Mouse (Mus musculus): ENCODE measurements around the gene Bmp4.

Bmp4 gene

DNA sequence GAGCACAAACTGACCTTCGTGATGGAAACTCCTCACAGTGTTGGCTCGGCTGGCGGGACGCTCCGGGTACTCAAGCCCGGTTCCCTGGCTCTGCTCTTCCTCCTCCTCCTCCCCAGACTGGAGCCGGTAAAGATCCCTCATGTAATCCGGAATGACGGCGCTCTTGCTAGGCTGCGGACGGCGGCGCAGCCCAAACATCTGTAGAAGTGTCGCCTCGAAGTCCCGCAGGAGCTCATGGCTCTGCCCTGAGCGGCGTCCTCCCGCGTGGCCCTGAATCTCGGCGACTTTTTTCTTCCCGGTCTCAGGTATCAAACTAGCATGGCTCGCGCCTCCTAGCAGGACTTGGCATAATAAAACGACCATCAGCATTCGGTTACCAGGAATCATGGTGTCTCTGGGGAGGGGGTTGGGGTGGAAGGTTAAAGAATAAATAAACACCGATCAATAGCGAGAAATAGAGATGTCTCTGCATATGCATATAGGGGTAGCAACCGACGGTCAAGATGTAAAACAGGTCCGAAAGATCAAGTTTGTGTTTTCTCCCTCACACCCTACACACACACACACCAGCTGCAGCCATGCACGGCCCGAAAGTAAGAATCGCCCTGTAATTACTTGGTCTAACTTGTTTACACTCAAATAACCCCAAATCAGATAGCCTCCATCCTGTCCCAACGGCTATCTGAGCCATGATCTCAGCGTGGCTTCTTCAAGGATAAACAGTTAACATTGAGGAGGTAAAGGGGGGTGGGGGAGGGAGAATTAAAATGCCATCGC lies 4.6 kb downstream of the Bmp4 start:
- CTCF ChIA-PET: interaction anchor here (0.5 kb wide), 1 partner anchor 275 kb away, joined by 3 read pairs; no protein-coding TSS in a partner anchor

DNA sequence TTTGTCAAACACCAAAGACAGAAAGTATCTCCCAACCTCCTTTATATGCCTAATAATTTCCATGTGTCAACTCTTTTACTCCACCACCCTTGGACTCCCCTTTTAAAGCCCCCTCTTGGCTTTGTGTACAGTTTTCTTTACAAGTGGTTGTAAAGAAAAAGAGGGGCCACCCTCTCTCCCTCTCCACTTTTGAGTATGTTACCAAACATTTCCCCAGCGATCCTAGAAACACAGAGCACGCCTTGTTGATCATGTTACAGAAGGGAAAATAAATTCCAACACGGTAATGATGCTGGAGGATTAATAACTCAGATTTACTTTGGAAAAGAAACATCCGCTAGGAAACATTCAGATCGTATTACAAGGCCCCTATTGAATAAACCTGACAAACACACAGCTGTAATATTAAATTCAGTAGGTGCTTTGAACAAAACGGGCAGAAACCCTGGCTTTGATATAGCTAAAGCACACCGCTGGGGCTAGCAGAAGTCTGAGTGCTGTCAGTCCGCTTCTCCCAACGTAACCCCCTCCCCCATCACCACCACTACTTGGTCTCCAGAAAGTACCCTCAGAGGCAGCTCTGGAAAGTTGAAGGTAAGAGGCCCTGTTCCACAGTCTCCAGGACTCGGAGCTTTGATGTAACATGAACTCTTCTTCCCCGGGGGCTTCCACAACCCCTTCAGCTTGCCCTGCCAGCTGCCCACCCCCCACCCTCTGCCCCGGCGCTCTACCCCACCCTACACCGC lies 5.3 kb downstream of the Bmp4 start:
- CTCF ChIA-PET: interaction anchor here (0.5 kb wide), 1 partner anchor 274 kb away, joined by 3 read pairs; no protein-coding TSS in a partner anchor

DNA sequence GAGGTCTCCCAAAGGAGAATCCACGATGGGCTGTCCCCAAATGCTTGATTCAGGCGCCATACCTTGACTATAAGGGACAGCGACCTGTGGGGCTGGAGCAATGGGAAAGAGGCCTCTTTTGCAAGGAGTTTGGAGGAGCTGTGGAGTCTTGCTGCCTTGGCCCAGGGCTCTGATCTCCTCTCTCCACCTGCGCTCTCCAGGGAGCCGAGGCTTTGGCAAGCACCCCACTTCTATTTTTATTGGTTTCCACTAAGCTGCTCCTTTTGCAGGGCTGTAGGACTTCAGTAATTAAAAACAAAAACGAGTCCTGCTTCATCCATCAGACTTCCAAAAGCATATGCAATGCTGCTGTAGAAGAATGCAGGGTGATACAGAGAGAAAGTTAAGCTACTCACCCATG lies 9.0 kb downstream of the Bmp4 start:
- CTCF ChIA-PET: no interaction called here

DNA sequence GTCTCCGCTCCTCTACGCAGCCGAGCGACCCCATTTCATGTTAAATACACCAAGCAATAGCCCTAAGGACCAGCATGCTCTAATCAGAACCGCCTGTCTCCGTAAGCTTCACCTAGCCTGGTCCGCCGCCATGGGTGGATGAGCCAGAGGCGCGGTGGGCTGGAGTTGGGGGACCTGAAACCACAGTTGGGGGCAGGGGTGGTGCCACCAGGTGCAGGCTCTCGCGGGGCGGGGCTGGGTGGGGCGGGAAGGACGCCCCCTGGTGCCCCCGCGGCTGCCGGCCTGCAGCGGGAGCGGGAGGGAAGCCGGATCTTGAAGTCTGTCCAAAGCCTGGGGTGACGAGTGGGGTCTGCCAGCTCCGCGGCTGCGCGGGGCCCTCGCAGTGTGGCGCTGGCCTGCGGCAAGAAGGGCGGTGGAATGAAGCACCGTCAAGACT lies 10.2 kb downstream of the Bmp4 start:
- CTCF ChIA-PET: no interaction called here

DNA sequence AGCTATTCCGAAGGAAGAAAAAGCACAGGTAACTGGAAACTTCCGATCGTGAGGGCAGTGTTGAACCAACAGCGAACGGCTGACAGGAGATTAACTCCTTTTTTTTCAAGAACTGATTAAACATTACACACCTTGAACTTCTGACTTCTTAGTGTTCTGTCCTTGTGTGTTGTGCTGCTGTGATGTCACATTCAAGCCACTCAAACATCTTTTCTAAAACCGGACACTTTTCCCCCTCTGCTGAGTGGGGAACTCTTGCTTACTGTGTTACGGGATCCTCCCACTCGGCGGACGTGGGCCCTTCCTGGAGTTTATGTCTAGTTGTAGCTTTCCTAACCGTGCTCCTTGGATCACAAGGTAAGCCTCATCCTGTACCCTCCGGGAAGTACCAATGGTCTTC lies 11.2 kb downstream of the Bmp4 start, which contains the start of gene Gm15217:
Gm15217 (plus strand) TSS at position 130 of the 400 bp plus-strand sequence.
- CTCF ChIA-PET: no interaction called here

DNA sequence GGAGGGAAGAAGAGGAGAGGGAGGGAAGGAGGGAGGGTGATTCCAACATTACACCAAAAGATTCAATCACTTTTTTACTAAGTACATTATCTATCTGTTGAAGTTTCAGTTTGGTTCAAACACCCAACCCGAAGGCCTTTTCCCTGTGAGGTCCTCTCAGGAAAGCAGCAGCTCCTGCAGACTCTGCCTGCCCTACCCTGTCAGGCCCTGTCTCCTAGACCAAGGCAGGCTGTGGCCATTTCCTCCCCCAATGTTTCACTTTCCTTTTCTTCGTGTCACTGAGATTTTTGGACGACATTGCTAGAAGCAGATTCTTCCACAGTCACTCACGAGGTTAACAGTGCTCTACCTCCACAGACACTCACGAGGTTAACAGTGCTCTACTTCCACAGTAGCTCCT lies 14.7 kb downstream of the Bmp4 start:
- CTCF ChIA-PET: interaction anchor here (0.6 kb wide), 2 partner anchors 589 to 1536 kb away, joined by 6 to 11 read pairs; no protein-coding TSS in a partner anchor

DNA sequence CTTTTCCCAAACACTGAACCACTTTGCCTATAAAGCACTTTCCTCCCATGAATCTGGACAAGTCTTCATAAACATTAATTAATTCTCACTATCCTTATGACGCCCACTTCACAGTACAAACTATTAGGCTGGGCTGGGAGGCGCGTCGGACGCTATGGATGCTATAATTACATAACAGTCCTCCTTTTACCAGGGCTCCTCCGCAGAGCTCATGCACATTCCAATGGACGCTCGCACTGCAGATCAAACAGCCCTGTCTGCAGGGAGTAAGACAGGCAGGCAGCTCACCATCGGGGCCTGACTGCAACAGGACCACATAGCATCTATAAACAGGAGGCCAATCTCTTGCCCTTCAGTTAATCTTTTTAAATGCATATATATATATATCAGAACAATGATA lies 18.0 kb downstream of the Bmp4 start:
- CTCF ChIA-PET: no interaction called here

DNA sequence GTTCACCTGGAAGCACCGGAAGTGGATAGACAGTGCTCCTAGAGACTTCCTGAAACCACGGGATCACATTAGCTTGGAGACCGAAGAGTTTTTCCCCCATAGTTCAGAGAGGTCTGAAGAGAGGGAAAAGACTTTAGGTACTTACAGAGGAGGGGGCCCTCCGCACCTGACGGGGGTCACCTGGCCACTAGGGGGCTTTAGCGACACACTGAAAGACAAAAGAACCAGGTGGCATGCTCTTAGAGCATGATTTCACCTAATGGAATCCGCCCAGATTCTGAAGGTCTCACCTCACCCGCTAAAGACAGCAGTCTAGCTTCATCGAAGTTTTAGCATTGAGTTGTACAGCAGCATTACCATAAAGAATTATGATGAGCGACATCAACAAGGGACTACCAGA lies 27.3 kb downstream of the Bmp4 start:
- CTCF ChIA-PET: interaction anchor here (0.7 kb wide), 1 partner anchor 103 kb away, joined by 4 read pairs; no protein-coding TSS in a partner anchor

DNA sequence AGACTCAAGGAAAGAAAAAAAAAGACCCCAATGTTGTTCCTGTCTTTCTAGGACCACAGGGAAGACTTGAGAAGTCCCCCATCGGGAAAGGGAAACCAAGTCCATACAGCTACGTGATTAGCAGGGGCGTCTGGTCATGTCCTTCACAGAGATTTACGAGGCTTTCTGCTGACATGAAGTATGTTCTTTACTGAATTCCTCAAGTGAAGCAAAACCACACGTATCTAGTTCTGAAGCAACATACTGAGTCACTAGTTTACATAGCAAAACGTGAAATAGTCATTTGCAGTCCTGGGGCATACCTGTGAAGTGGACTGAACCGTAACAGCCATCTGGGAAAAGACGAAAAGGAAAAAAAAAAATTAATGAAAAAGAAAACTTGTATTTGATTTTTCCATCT lies 32.8 kb downstream of the Bmp4 start:
- CTCF ChIA-PET: no interaction called here

DNA sequence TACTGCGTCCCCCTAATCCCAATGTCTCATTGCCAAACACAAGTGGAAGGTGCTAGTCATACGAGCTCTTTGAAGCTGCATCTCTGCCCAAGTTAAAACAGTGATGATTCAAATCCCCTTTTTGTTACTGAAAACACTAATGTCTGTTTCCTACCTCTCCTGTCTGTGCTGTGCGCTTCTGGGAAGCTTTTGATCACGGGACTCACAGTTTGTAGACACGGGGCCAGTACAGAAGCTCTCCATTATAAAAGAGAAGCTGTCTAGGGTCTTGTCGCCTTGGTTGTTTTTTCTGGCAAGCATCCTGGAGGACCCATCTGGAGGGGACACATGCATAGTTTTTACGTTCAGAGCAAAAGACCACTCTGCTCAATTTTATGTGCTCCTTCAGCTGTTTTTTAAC lies 33.2 kb downstream of the Bmp4 start:
- CTCF ChIA-PET: no interaction called here

DNA sequence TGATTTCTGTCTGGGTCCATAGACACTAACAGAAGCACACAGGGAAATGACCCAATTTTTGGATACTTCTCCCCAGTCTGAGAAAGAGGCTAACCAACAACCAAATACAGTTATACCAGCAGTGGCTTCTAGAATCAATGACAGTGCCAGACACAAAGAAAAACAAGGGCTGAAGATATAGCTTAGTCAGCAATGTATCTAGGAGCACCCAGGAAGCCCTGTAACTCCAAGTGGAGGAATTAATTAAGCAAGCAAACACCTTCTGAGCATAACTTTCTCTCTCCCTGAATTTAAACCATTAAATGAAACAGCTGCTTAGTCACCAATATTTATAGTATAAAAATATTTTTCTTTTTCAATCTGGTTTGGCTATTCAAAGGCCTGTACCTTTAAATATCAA lies 45.7 kb downstream of the Bmp4 start:
- CTCF ChIA-PET: no interaction called here

DNA sequence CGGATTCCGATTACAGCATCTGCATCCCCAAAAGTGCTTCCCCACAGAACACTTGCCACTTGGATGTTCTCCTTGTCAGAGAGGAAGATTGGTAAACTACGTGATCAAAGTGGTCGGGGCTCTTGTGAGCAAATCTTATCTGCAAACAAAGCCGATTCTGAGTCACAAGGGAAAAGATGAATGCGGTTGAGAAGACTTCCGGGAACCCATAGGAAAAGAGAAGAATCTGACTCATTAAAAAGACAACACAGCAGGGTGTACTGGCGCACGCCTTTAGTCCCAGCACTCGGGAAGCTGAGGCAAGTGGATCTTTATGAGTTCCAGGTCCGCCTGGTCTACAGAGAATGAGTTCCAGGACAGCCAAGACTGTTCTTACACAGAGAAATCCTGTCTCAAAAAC lies 51.7 kb downstream of the Bmp4 start:
- CTCF ChIA-PET: no interaction called here
